Mouse (Mus musculus): Measurements from ENCODE around the gene Akap7. TPM values are rescaled to one million over a fixed set of nuclear protein-coding genes. Genes with fewer than 3 reads are reported as not detected.

Akap7 gene
- total and polyA plus RNA-seq, 2 experiments = 2.1 to 11.8 TPM

DNA sequence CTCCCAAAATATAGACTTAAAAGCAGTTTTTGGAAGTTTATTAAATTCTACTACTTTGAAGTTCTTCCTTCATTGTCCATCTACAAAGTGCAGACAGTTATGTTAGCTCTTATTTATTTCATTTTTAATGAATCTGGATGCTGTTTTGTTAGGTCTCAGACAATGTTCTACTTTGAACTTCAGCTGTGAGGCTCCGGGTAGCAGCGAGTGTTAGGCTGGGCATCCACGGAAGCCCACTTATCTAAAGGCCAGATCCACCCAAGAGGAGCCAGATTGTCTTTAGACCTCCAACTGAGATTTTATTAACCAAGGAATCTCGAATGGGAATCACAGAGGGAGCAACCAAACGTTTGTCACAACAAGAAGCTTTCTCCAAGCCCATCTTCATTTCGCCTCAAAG is 2.5 kb downstream of the Akap7 start:
- no peaks in the 10 kb centered on the region for H3K4me1 ChIP-seq (ENCODE audit: control insufficient read depth, insufficient read depth, low read length)
- 76% methylated on average over 6 of the region's 6 CpGs for WGBS
- no peaks in the 10 kb centered on the region for H3K36me3 ChIP-seq (ENCODE audit: control insufficient read depth, insufficient read depth, low read length)
- H3K79me2 ChIP-seq (ENCODE audit: control insufficient read depth, insufficient read depth, low read length) = no peaks in the 10 kb centered on the region
- H3K27ac ChIP-seq (replicated peaks; ENCODE audit: insufficient read depth, low read depth, low read length) = no peak overlapping the region
- H3K27me3 ChIP-seq (ENCODE audit: control insufficient read depth, insufficient read depth, low read length) = no peaks in the 10 kb centered on the region
- TF ChIP-seq CTCF (IDR thresholded peaks at IDR 0.05; ENCODE audit: low read depth, low read length) (no peak), POLR2A (IDR thresholded peaks at IDR 0.05; ENCODE audit: extremely low read depth, insufficient read depth, low read length) (no peak)
- no peak overlapping the region for H3K4me3 ChIP-seq (ENCODE audit: insufficient read depth, low read depth, low read length)
- no peak for DNase-seq (ENCODE audit: extremely low read depth, low read depth, low spot score)
- H3K9ac ChIP-seq (ENCODE audit: low read depth, low read length) = no peak overlapping the region

DNA sequence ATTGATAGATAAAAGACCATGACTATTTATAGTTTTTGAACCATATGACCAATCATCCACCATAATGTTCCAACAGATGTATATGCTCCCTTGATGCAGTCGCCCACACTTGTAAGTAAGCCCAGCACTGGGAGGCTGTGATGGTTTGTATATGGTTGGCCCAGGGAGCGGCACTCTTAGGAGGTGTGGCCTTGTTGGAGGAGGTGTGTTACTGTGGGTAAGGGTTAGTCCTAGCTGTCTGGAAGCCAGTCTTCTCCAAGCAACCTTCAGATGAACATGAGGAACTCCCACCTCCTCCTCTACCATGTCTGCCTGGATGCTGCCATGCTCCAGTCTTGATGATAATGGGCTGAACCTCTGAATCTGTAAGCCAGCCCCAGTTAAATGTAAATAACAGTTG is 3.1 kb downstream of the Akap7 start:
- WGBS = 96% methylated on average over 2 of the region's 2 CpGs
- TF ChIP-seq POLR2A (IDR thresholded peaks at IDR 0.05; ENCODE audit: extremely low read depth, insufficient read depth, low read length) = no peak
- no peak for TF ChIP-seq CTCF (IDR thresholded peaks at IDR 0.05; ENCODE audit: low read depth, low read length)
- no peaks in the 10 kb centered on the region for H3K79me2 ChIP-seq (ENCODE audit: control insufficient read depth, insufficient read depth, low read length)

DNA sequence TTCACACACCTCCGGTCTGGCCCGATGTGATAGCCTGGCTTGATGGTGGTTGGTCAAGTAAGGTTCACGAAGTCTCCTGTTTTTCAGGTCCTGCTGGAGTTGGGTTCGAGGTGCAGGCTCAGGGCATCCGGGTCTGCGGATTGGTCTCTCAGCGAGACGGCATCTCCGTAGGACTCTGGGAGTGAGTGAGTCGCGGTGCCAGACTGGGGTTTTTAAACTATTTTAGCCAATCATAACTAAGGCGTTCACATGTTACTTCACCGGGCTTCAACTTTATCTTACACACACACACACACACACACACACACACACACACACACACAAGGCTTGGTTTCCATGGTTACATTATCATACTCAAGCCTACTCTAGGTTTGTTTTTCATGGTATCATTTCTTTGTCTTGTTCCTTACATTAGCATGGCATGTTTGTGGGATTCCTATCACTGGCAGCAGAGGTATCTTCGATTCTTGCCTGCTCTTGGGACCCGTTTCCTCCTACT is 8.6 kb downstream of the Akap7 start:
- H3K4me3 ChIP-seq (ENCODE audit: insufficient read depth, low read depth, low read length) = no peak overlapping the region

More for the DNA sequence above, 3.1 kb downstream of the Akap7 start:
- Histone ChIP-seq H3K4me3 (ENCODE audit: insufficient read depth, low read depth, low read length) (no peak overlapping the region), H3K27ac (replicated peaks; ENCODE audit: insufficient read depth, low read depth, low read length) (no peak overlapping the region), H3K4me1 (ENCODE audit: control insufficient read depth, insufficient read depth, low read length) (no peaks in the 10 kb centered on the region), H3K36me3 (ENCODE audit: control insufficient read depth, insufficient read depth, low read length) (no peaks in the 10 kb centered on the region), H3K9ac (ENCODE audit: low read depth, low read length) (no peak overlapping the region), H3K27me3 (ENCODE audit: control insufficient read depth, insufficient read depth, low read length) (no peaks in the 10 kb centered on the region)
- no peak for DNase-seq (ENCODE audit: extremely low read depth, low read depth, low spot score)

DNA sequence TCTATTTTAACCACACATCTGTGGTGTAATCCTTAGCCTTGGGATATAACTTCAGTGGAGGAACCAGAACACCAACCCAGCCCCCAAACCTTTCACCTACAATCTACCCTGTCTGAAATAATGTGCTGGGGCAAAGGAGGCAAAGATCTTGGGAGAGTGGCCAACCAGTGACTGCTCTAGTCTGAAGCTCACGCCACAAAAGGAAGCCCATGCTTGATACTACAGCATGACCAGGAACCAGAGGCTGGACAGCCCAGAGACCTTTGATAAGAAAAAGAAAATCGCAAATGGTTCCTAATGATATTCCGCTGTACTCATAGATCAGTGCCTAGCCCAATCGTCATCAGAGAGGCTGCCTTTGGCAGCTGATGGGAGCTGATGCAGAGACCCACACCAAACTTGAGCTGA is 9.4 kb downstream of the Akap7 start:
- no peak for DNase-seq (ENCODE audit: extremely low read depth, low read depth, low spot score)
- TF ChIP-seq POLR2A (IDR thresholded peaks at IDR 0.05; ENCODE audit: extremely low read depth, insufficient read depth, low read length) = no peak
- no peak for TF ChIP-seq CTCF (IDR thresholded peaks at IDR 0.05; ENCODE audit: low read depth, low read length)
- Histone ChIP-seq H3K79me2 (ENCODE audit: control insufficient read depth, insufficient read depth, low read length) (no peaks in the 10 kb centered on the region), H3K9ac (ENCODE audit: low read depth, low read length) (no peak overlapping the region), H3K36me3 (ENCODE audit: control insufficient read depth, insufficient read depth, low read length) (no peaks in the 10 kb centered on the region), H3K27me3 (ENCODE audit: control insufficient read depth, insufficient read depth, low read length) (no peaks in the 10 kb centered on the region), H3K4me1 (ENCODE audit: control insufficient read depth, insufficient read depth, low read length) (no peaks in the 10 kb centered on the region), H3K4me3 (ENCODE audit: insufficient read depth, low read depth, low read length) (no peak overlapping the region), H3K27ac (replicated peaks; ENCODE audit: insufficient read depth, low read depth, low read length) (peak overlapping the region; percentile 27; the same call in 1 of the 2 replicates)
- WGBS = 74% methylated on average over 4 of the region's 4 CpGs

More for the DNA sequence above, 8.6 kb downstream of the Akap7 start:
- Histone ChIP-seq H3K79me2 (ENCODE audit: control insufficient read depth, insufficient read depth, low read length) (no peaks in the 10 kb centered on the region), H3K36me3 (ENCODE audit: control insufficient read depth, insufficient read depth, low read length) (no peaks in the 10 kb centered on the region), H3K27me3 (ENCODE audit: control insufficient read depth, insufficient read depth, low read length) (no peaks in the 10 kb centered on the region), H3K4me1 (ENCODE audit: control insufficient read depth, insufficient read depth, low read length) (no peaks in the 10 kb centered on the region), H3K27ac (replicated peaks; ENCODE audit: insufficient read depth, low read depth, low read length) (no peak overlapping the region), H3K9ac (ENCODE audit: low read depth, low read length) (no peak overlapping the region)
- WGBS = 95% methylated on average over 15 of the region's 15 CpGs
- no peak for DNase-seq (ENCODE audit: extremely low read depth, low read depth, low spot score)
- no peak for TF ChIP-seq POLR2A (IDR thresholded peaks at IDR 0.05; ENCODE audit: extremely low read depth, insufficient read depth, low read length)

DNA sequence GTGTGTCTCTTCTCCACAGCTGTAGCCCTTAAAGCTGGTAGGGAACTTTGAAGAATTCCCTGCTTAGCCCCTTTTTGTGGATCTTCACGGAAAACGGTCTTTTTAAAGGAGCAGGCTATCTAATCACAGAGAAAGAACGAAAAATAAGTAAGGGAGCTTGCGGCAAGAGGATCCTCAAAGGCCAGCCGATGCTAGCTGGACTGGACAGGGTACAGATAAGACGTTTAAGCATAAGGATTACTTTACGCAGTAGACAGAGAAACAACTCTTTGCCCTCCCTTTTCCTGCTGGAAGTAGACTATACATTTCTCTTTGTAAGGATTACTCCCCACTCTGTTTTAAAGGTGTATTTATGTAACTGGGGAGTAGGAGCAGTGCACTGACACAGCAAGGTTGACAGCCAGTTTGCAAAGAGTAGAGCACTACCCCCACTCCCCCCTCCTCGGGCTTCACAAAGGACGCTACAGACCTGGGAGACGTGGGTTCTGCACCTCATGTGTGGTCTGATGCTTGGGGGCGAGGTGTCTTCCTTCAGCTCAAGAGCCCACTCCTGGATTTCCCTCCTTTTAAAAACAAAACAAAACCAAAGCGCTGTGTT is 9.9 kb downstream of the Akap7 start:
- Histone ChIP-seq H3K79me2 (ENCODE audit: control insufficient read depth, insufficient read depth, low read length) (no peaks in the 10 kb centered on the region), H3K36me3 (ENCODE audit: control insufficient read depth, insufficient read depth, low read length) (no peaks in the 10 kb centered on the region), H3K9ac (ENCODE audit: low read depth, low read length) (peak overlapping the region; percentile 36; the same call in 1 of the 2 replicates), H3K4me1 (ENCODE audit: control insufficient read depth, insufficient read depth, low read length) (no peaks in the 10 kb centered on the region), H3K27ac (replicated peaks; ENCODE audit: insufficient read depth, low read depth, low read length) (peak overlapping the region; percentile 25), H3K27me3 (ENCODE audit: control insufficient read depth, insufficient read depth, low read length) (no peaks in the 10 kb centered on the region), H3K4me3 (ENCODE audit: insufficient read depth, low read depth, low read length) (no peak overlapping the region)
- TF ChIP-seq CTCF (IDR thresholded peaks at IDR 0.05; ENCODE audit: low read depth, low read length) (no peak), POLR2A (IDR thresholded peaks at IDR 0.05; ENCODE audit: extremely low read depth, insufficient read depth, low read length) (no peak)
- no peak for DNase-seq (ENCODE audit: extremely low read depth, low read depth, low spot score)
- WGBS = 44% methylated on average over 12 of the region's 12 CpGs

DNA sequence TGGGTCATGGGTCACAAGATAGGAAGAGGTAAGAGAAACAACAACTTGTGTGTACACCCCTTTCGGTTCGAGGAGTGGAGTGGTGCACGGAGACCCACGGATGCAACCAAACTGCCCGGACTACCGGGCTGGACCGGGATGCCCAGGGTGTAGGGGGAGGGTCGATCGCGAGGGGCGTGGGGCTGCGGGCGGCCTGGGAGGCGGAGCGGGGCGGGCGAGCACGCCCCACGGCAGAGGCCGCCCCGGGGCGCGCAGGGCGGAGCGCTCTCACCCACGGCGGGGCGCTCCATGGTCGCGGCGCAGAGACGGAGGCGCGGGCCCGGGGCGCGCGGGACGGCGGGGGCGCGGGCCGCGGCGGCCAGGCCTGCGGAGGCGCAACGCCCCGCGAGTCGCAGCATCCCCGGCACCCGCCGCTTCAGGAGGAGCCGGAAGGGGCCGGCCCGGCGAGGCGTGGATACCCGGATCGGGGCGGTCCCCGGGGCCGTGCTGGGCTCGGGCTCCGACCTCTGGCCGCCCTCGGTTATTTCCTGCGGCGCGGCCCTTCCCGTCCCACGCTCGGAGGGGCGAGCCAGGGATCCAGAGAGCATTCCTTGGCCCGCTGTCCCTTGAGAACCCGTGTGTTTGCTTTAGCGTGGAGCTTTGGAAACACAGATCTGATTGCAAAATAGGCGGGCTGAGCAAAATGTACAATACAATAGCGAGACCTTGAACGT is 10.9 kb downstream of the Akap7 start:
- Histone ChIP-seq H3K27me3 (ENCODE audit: control insufficient read depth, insufficient read depth, low read length) (no peaks in the 10 kb centered on the region), H3K4me1 (ENCODE audit: control insufficient read depth, insufficient read depth, low read length) (no peaks in the 10 kb centered on the region), H3K4me3 (ENCODE audit: insufficient read depth, low read depth, low read length) (peak overlapping the region; percentile 68), H3K36me3 (ENCODE audit: control insufficient read depth, insufficient read depth, low read length) (no peaks in the 10 kb centered on the region), H3K27ac (replicated peaks; ENCODE audit: insufficient read depth, low read depth, low read length) (peak overlapping the region; percentile 35), H3K79me2 (ENCODE audit: control insufficient read depth, insufficient read depth, low read length) (no peaks in the 10 kb centered on the region), H3K9ac (ENCODE audit: low read depth, low read length) (peak overlapping the region; percentile 39)
- under 1% methylated on average over 79 of the region's 81 CpGs for WGBS
- peak; percentile 87 for DNase-seq (ENCODE audit: extremely low read depth, low read depth, low spot score)
- TF ChIP-seq POLR2A (IDR thresholded peaks at IDR 0.05; ENCODE audit: extremely low read depth, insufficient read depth, low read length) = 0 out of 2 replicates have a peak, but pooled peaks have one; percentile 34
- no peak for TF ChIP-seq CTCF (IDR thresholded peaks at IDR 0.05; ENCODE audit: low read depth, low read length)

All from liver, adult 2 months (tissue).